Mouse (Mus musculus) lung, postnatal 0 days (tissue): ENCODE results near the gene Ccm2. TPM values are rescaled to one million over a fixed set of nuclear protein-coding genes. Genes with fewer than 3 reads are reported as not detected.
A peak's percentile ranks its signal among the peaks of the same experiment; 100 is the strongest.

Experiments
- ATAC-seq: fragments of 200-750 bp; cut with Nextera tagmentation; 2 replicates; pipeline ENCODE4 v1.8.0; 2017; ENCODE audit warnings: moderate library complexity
- DNase-seq: peaks from one replicate; pipeline ENCODE4 v3.0.0-alpha.2; 2016; ENCODE audit warnings: low spot score
- H3K27ac ChIP-seq: fragments of 300-500 bp; sonication (generic); 2 replicates; pipeline ENCODE4 v1.5.1; 2014; ENCODE audit warnings: antibody characterized with exemption, mild to moderate bottlenecking, low read length, mixed read lengths
- H3K27me3 ChIP-seq: fragments of 300-500 bp; sonication (generic); replicated peaks from 2 replicates; pipeline ENCODE4 v1.6.1; 2014; ENCODE audit warnings: low read length, mixed read lengths; ENCODE audit not compliant: insufficient read depth
- H3K36me3 ChIP-seq: fragments of 300-500 bp; sonication (generic); 2 replicates; pipeline ENCODE4 v1.6.1; 2014; ENCODE audit warnings: low read length, mixed read lengths; ENCODE audit not compliant: insufficient read depth
- H3K4me1 ChIP-seq: fragments of 300-500 bp; sonication (generic); 2 replicates; pipeline ENCODE4 v1.6.1; 2014; ENCODE audit warnings: antibody characterized with exemption, low read depth, low read length, mixed read lengths; ENCODE audit not compliant: insufficient read depth
- H3K4me2 ChIP-seq: fragments of 300-500 bp; sonication (generic); replicated peaks from 2 replicates; pipeline ENCODE4 v1.6.1; 2014; ENCODE audit warnings: low read depth, mild to moderate bottlenecking, low read length, moderate library complexity, mixed read lengths
- H3K4me3 ChIP-seq: fragments of 300-500 bp; sonication (generic); 2 replicates; pipeline ENCODE4 v1.5.1; 2014; ENCODE audit warnings: low read depth, low read length
- H3K9ac ChIP-seq: fragments of 300-500 bp; sonication (generic); replicated peaks from 2 replicates; pipeline ENCODE4 v1.6.1; 2014; ENCODE audit warnings: low read depth, mild to moderate bottlenecking
- H3K9me3 ChIP-seq: fragments of 300-500 bp; sonication (generic); 2 replicates; pipeline ENCODE4 v1.6.1; 2016; ENCODE audit warnings: low read length, mixed read lengths
- CTCF ChIP-seq: IDR thresholded peaks from 2 replicates; pipeline ENCODE4 v1.5.1; 2016; ENCODE audit warnings: antibody characterized with exemption, mild to moderate bottlenecking
- EP300 ChIP-seq: IDR thresholded peaks from 2 replicates; pipeline ENCODE4 v1.6.1; 2016; ENCODE audit warnings: antibody characterized with exemption, mild to moderate bottlenecking, control low read depth
- WGBS: fragments of 180-500 bp; shearing (Covaris S2); extraction: QIAGEN DNeasy Blood & Tissue Kit; methylation state at CpG from one replicate; pipeline ENCODE4 v1.1.7; 2014; 5-methylcytosine and 5-hydroxymethylcytosine counted together
- polyA plus RNA-seq: library from polyadenylated mRNA; unstranded; fragments of >200 nt; fragmentation: Nextera tagmentation; extraction: Ambion mirVana; gene quantifications from 2 replicates; pipeline ENCODE4 v1.2.1, GENCODE M21; 2015

The Ccm2 gene
- 58.7 and 62.4 TPM in 2 replicates for polyA plus RNA-seq

DNA sequence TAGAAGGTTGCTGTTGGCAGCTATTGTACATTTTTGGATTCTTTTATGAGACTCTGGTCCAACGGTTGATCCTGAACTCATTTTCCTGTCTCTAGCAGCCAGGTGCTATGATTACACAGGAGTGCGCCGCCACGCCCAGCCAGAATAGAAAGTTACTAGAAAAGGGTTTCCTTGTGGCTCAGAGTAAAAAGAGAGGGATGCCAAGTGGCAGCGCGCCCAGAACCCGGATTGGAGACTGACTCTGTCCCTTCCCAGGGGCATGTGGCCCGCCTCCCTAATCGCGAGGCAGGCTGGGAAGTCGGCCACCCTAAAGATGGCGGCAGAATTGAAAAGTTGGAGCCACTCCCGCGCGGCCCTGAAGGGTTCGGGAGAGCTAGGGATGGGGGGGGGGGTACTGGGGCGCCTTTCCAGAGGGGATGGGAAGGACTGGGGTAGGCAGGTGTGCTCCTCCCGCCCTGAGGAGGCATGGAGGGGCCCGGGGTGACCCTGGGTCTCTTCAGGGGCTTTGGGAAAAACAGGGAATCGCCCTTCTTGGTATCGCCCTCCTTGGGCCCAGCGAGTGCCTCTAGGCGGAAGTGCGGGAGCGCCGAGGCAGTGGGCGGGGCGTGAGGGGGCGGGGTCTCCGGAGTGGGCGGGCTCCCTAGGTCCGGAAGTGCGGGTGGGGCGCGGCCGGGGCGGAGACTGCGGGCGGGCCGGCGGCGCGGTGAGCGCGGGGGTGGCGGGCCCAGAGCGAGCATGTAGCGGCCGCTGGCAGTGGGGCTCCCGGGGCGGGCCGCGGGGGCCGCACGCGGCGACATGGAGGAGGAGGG lies at the start of gene Ccm2:
TSS of gene Ccm2 (plus strand) at position 683 of the 809 bp plus-strand sequence.
- peak; percentile 97 for DNase-seq
- 0 out of 2 replicates have a peak, but pooled peaks have one; percentile 23 for TF ChIP-seq EP300
- no peak for TF ChIP-seq CTCF
- Histone ChIP-seq H3K9me3 (no peaks in the 10 kb centered on the region), H3K27me3 (no peaks in the 10 kb centered on the region), H3K4me2 (peak within 1 kb of the TSS; percentile 66), H3K27ac (peak within 1 kb of the TSS; percentile 99), H3K4me1 (peaks cover 6% of the 10 kb centered on the region; the same call in 1 of the 2 replicates), H3K36me3 (no peaks in the 10 kb centered on the region), H3K4me3 (peak within 1 kb of the TSS; percentile 70), H3K9ac (peak within 1 kb of the TSS; percentile 84)
- ATAC-seq, result peak; percentile 95
- 2% methylated on average over 34 of the region's 57 CpGs for whole genome bisulfite sequencing

GRCm38 (mm10) chr11:6497311-6497948 lies 49.3 kb upstream of the Ccm2 start:
- Histone ChIP-seq H3K4me1 (no peaks in the 10 kb centered on the region), H3K27ac (no peak overlapping the region), H3K9me3 (no peaks in the 10 kb centered on the region), H3K4me3 (no peak overlapping the region), H3K4me2 (no peak overlapping the region), H3K9ac (no peak overlapping the region), H3K27me3 (no peaks in the 10 kb centered on the region), H3K36me3 (no peaks in the 10 kb centered on the region)
- no peak for TF ChIP-seq EP300
- TF ChIP-seq CTCF, result no peak
- ATAC-seq (no peak; the same call in 1 of the 2 replicates), DNase-seq (no peak)
- 75% methylated on average over 12 of the region's 12 CpGs for WGBS

- DNase-seq (no peak), ATAC-seq (no peak)
- Histone ChIP-seq H3K36me3 (no peaks in the 10 kb centered on the region), H3K9me3 (no peaks in the 10 kb centered on the region), H3K4me3 (no peak overlapping the region), H3K4me1 (no peaks in the 10 kb centered on the region), H3K4me2 (no peak overlapping the region), H3K27ac (no peak overlapping the region), H3K27me3 (no peaks in the 10 kb centered on the region), H3K9ac (no peak overlapping the region)
- 96% methylated on average over 2 of the region's 2 CpGs for WGBS
- TF ChIP-seq CTCF (no peak), EP300 (no peak)
Observed at GRCm38 (mm10) chr11:6502506-6502905, 44.2 kb upstream of the Ccm2 start.

- Histone ChIP-seq H3K9me3 (no peaks in the 10 kb centered on the region), H3K27ac (peak overlapping the region; percentile 27; the same call in 1 of the 2 replicates), H3K4me1 (no peaks in the 10 kb centered on the region), H3K4me2 (no peak overlapping the region), H3K27me3 (no peaks in the 10 kb centered on the region), H3K9ac (no peak overlapping the region), H3K36me3 (no peaks in the 10 kb centered on the region), H3K4me3 (no peak overlapping the region)
- no peak for ATAC-seq
- WGBS, result 54% methylated on average over 3 of the region's 3 CpGs
- TF ChIP-seq EP300 (no peak), CTCF (no peak)
- no peak for DNase-seq
Observed at GRCm38 (mm10) chr11:6504226-6504625, 42.5 kb upstream of the Ccm2 start.

DNA sequence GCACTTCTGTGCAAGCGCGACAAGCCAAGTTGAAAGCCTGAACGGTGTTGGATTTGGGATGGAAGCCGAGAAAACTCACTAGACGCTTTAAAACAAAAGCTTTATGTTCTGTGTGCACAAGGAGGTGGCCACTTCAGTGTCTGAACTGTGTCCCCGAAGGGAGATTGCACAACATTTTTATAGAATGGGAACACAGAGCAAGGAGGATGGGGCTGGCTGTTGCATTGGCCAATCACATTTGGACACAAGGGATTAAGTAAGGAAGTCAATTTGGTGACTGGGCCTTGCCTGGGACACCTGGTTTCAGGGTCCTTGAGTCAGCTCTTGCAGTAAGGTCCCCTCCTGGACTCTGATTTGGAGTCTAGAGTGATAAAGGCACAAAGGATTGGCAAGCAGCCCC lies 42.0 kb upstream of the Ccm2 start:
- Histone ChIP-seq H3K4me2 (no peak overlapping the region), H3K9me3 (no peaks in the 10 kb centered on the region), H3K27me3 (no peaks in the 10 kb centered on the region), H3K4me1 (no peaks in the 10 kb centered on the region), H3K4me3 (no peak overlapping the region), H3K9ac (no peak overlapping the region), H3K27ac (peak overlapping the region; percentile 27; the same call in 1 of the 2 replicates), H3K36me3 (no peaks in the 10 kb centered on the region)
- WGBS, result 40% methylated on average over 6 of the region's 6 CpGs
- TF ChIP-seq EP300 (peak; percentile 47; the same call in 1 of the 2 replicates), CTCF (no peak)
- peak; percentile 89 for ATAC-seq
- DNase-seq, result peak; percentile 93

- ATAC-seq, result peak; percentile 43
Observed at GRCm38 (mm10) chr11:6506516-6506915, 40.2 kb upstream of the Ccm2 start.

More at GRCm38 (mm10) chr11:6506516-6506915, 40.2 kb upstream of the Ccm2 start:
- no peaks in the 10 kb centered on the region for H3K27me3 ChIP-seq
- DNase-seq, result peak; percentile 36
- no peaks in the 10 kb centered on the region for H3K9me3 ChIP-seq
- WGBS, result 57% methylated on average over 9 of the region's 9 CpGs
- H3K36me3 ChIP-seq, result no peaks in the 10 kb centered on the region
- no peak overlapping the region for H3K4me2 ChIP-seq
- H3K27ac ChIP-seq, result 0 out of 2 replicates have a peak overlapping the region, but pooled peaks have one; percentile 32
- H3K4me1 ChIP-seq, result no peaks in the 10 kb centered on the region
- TF ChIP-seq CTCF (no peak), EP300 (no peak)
- no peak overlapping the region for H3K9ac ChIP-seq
- no peak overlapping the region for H3K4me3 ChIP-seq
